In genomic region chr10:62338176-62338575, GRCm38 (mm10) we compare ENCODE assay signal across 8 mouse cellular contexts. TPM values are rescaled to one million over a fixed set of nuclear protein-coding genes. Genes with fewer than 3 reads are reported as not detected.
A peak's percentile ranks its signal among the peaks of the same experiment; 100 is the strongest.
DNase-seq lines count a peak whose midpoint lies in the region; ATAC-seq and TF ChIP-seq lines count a peak whose summit lies in the region.

No protein-coding gene starts in this region.

- peak overlapping the region; percentile 1; the same call in 1 of the 2 replicates for H3K27ac ChIP-seq in ES-E14 (ENCODE audit: insufficient read depth, low read depth, low read length, poor library complexity, severe bottlenecking)
- H3K27ac ChIP-seq in embryonic facial prominence, embryonic 15.5 days (replicated peaks) = no peak overlapping the region
- peak overlapping the region; percentile 98 for H3K27ac ChIP-seq in liver, embryonic 15.5 days (replicated peaks)

- peak overlapping the region; percentile 30; the same call in 1 of the 2 replicates for H3K9ac ChIP-seq in ES-E14 (ENCODE audit: insufficient read depth, low read depth, low read length, poor library complexity, severe bottlenecking)
- H3K9ac ChIP-seq in embryonic facial prominence, embryonic 15.5 days = no peak overlapping the region
- H3K9ac ChIP-seq in liver, embryonic 15.5 days = peak overlapping the region; percentile 89

- no peak for ATAC-seq in embryonic facial prominence, embryonic 15.5 days (ENCODE audit: insufficient number of reproducible peaks, low FRiP score, low TSS enrichment, low read depth)
- ATAC-seq in liver, embryonic 15.5 days (ENCODE audit: insufficient read depth) = no peak
- ATAC-seq in CD4-positive, CD25-positive, alpha-beta regulatory T cell, adult 4 months = no peak

- H3K4me1 ChIP-seq in ES-E14 (ENCODE audit: control insufficient read depth in 2 of 2, insufficient read depth in 2 of 2, low read length in 2 of 2, poor library complexity in 1 of 2) = peaks cover 14 to 31% of the 10 kb centered on the region in 2 experiments
- H3K4me1 ChIP-seq in embryonic facial prominence, embryonic 15.5 days = peaks cover 44% of the 10 kb centered on the region
- H3K4me1 ChIP-seq in liver, embryonic 15.5 days (replicated peaks) = peaks cover 92% of the 10 kb centered on the region

- H3K9me3 ChIP-seq in ES-E14 (ENCODE audit: control insufficient read depth, insufficient read depth, low read depth, low read length) = no peaks in the 10 kb centered on the region
- no peaks in the 10 kb centered on the region for H3K9me3 ChIP-seq in embryonic facial prominence, embryonic 15.5 days (replicated peaks)
- H3K9me3 ChIP-seq in liver, embryonic 15.5 days (replicated peaks) = no peaks in the 10 kb centered on the region

- WGBS in embryonic facial prominence, embryonic 15.5 days = 43% methylated on average over 9 of the region's 9 CpGs
- WGBS in liver, embryonic 15.5 days (ENCODE audit: insufficient replicate concordance) = 53% methylated on average over 9 of the region's 9 CpGs

- peak overlapping the region; percentile 76 for H3K4me2 ChIP-seq in embryonic facial prominence, embryonic 15.5 days (replicated peaks)
- H3K4me2 ChIP-seq in liver, embryonic 15.5 days = peak overlapping the region; percentile 91

- peak overlapping the region; percentile 4 to 98; a peak in 3 of 4 replicates for H3K4me3 ChIP-seq in ES-E14 (ENCODE audit: insufficient read depth in 1 of 2, low read depth in 1 of 2, low read length in 2 of 2, poor library complexity in 1 of 2, severe bottlenecking in 1 of 2)
- H3K4me3 ChIP-seq in embryonic facial prominence, embryonic 15.5 days (replicated peaks) = no peak overlapping the region
- peak overlapping the region; percentile 88 for H3K4me3 ChIP-seq in liver, embryonic 15.5 days (replicated peaks)

- no peaks in the 10 kb centered on the region for H3K27me3 ChIP-seq in embryonic facial prominence, embryonic 15.5 days
- H3K27me3 ChIP-seq in liver, embryonic 15.5 days = no peaks in the 10 kb centered on the region

- no peaks in the 10 kb centered on the region for H3K36me3 ChIP-seq in ES-E14 (ENCODE audit: control insufficient read depth, insufficient read depth, low read length, poor library complexity, severe bottlenecking)
- H3K36me3 ChIP-seq in embryonic facial prominence, embryonic 15.5 days = no peaks in the 10 kb centered on the region
- H3K36me3 ChIP-seq in liver, embryonic 15.5 days (replicated peaks) = peaks cover 33% of the 10 kb centered on the region

- in situ Hi-C loops in ES-E14 (cut with MboI; ENCODE audit: low sequenced_read_pairs in 2 of 2, unreplicated experiment in 2 of 2) = no loop called here

- peak; percentile 42 for DNase-seq in kidney, adult 18-20 months
- no peak for DNase-seq in kidney, adult 8-10 months
- DNase-seq in ES-E14 (ENCODE audit: low read depth, low spot score) = no peak
- DNase-seq in urinary bladder, postnatal 25 days (ENCODE audit: low spot score) = no peak
- no peak for DNase-seq in adrenal gland, postnatal 25 days

TF ChIP-seq in ES-E14, 5 proteins besides CTCF, POLR2A, EP300 and RAD21:
- TF ChIP-seq HCFC1 (IDR thresholded peaks at IDR 0.05; ENCODE audit: borderline replicate concordance, insufficient read depth, low read length) (no peak), ZC3H11A (IDR thresholded peaks at IDR 0.05; ENCODE audit: borderline replicate concordance, low read depth, low read length) (no peak), MAFK (IDR thresholded peaks at IDR 0.05; ENCODE audit: insufficient read depth, low read depth, low read length) (no peak), ZNF384 (IDR thresholded peaks at IDR 0.05; ENCODE audit: low read depth, low read length) (no peak), CHD2 (IDR thresholded peaks at IDR 0.05; ENCODE audit: low read depth, low read length) (no peak)
TF ChIP-seq in ES-E14: peak in this region for 0.

RNA-seq across cellular contexts. Expression of gene Hk1, which starts 41.5 kb away (rescaled TPM):
- total RNA-seq in ES-E14 (2012; rRNA removed) = 18.8 and 22.6 TPM in 2 replicates
- polyA plus RNA-seq in embryonic facial prominence, embryonic 15.5 days (2015; fragmentation: Nextera tagmentation; extraction: Ambion mirVana) = 39.4 and 40.9 TPM in 2 replicates
- 85.1 and 99.9 TPM in 2 replicates for polyA plus RNA-seq in liver, embryonic 15.5 days (2015; fragmentation: Nextera tagmentation; extraction: Ambion mirVana)
- 20.7 and 27.9 TPM in 2 replicates for total RNA-seq in adrenal gland, postnatal 25 days (2021)
- polyA plus RNA-seq in CD4-positive, CD25-positive, alpha-beta regulatory T cell, adult 4 months (2017; shearing (Covaris generic)) = 100 to 1,000 TPM in 1 of 2 experiments, 10 to 100 TPM in 1; 69.6 to 103 TPM
